Mouse (Mus musculus) liver (tissue): Measurements from ENCODE around the gene Il1f6.
"Not testable (repeated sequence)": the region's sequence is repeated elsewhere in the genome, so short reads cannot be mapped to it uniquely, and the experiment has no call there.

Source experiments
- DNase-seq: peaks from one replicate; pipeline ENCODE4 v3.0.0-alpha.2; 2020; ENCODE audit warnings: mixed read lengths

Gene Il1f6

GRCm38 (mm10) chr2:24215118-24215517 lies at the start of gene Il1f6:
Gene Il1f6 (plus strand): TSS chr2:24215418.
- no peak for DNase-seq

GRCm38 (mm10) chr2:24181683-24182331 lies 33.4 kb upstream of the Il1f6 start:
- peak; percentile 30 for DNase-seq

GRCm38 (mm10) chr2:24182423-24183147 lies 32.6 kb upstream of the Il1f6 start:
- DNase-seq, result not testable (repeated sequence)

GRCm38 (mm10) chr2:24184092-24184491 lies 31.1 kb upstream of the Il1f6 start:
- not testable (repeated sequence) for DNase-seq

- no peak for DNase-seq
Observed at GRCm38 (mm10) chr2:24186176-24186575, 29.0 kb upstream of the Il1f6 start, which contains the start of gene Il1f9. Gene Il1f9 (plus strand): TSS chr2:24186476.

- no peak for DNase-seq
Observed at GRCm38 (mm10) chr2:24187585-24187984, 27.6 kb upstream of the Il1f6 start.

- no peak for DNase-seq
Observed at GRCm38 (mm10) chr2:24188189-24188588, 27.0 kb upstream of the Il1f6 start.

GRCm38 (mm10) chr2:24227191-24227590 lies 12.0 kb downstream of the Il1f6 start:
- DNase-seq, result no peak

GRCm38 (mm10) chr2:24267503-24267902 lies 52.3 kb downstream of the Il1f6 start:
- DNase-seq, result no peak

GRCm38 (mm10) chr2:24273619-24274018 lies 58.4 kb downstream of the Il1f6 start:
- no peak for DNase-seq

GRCm38 (mm10) chr2:24275146-24275545 lies 59.9 kb downstream of the Il1f6 start:
- DNase-seq, result no peak
